Mouse (Mus musculus) limb, embryonic 14.5 days (tissue): Measurements from ENCODE around the gene Ccdc86. TPM values are rescaled to one million over a fixed set of nuclear protein-coding genes. Genes with fewer than 3 reads are reported as not detected.

Experiments
- ATAC-seq: fragments of 200-750 bp; cut with Nextera tagmentation; 2 replicates; pipeline ENCODE4 v1.8.0; 2017; ENCODE audit warnings: low read depth, moderate number of reproducible peaks, moderate TSS enrichment; ENCODE audit not compliant: low FRiP score
- DNase-seq: peaks from one replicate; pipeline ENCODE4 v3.0.0-alpha.2; 2015; ENCODE audit warnings: low spot score
- H3K27ac ChIP-seq: fragments of 300-500 bp; sonication (generic); replicated peaks from 2 replicates; pipeline ENCODE4 v1.5.1; 2014; ENCODE audit warnings: low read depth, mild to moderate bottlenecking, low read length, moderate library complexity, mixed read lengths
- H3K27me3 ChIP-seq: fragments of 300-500 bp; sonication (generic); 2 replicates; pipeline ENCODE4 v1.6.1; 2014; ENCODE audit warnings: low read length, mixed read lengths; ENCODE audit not compliant: control insufficient read depth, insufficient read depth
- H3K36me3 ChIP-seq: fragments of 300-500 bp; sonication (generic); 2 replicates; pipeline ENCODE4 v1.6.1; 2014; ENCODE audit warnings: mild to moderate bottlenecking, low read length, moderate library complexity, mixed read lengths; ENCODE audit not compliant: control insufficient read depth, insufficient read depth
- H3K4me1 ChIP-seq: fragments of 300-500 bp; sonication (generic); 2 replicates; pipeline ENCODE4 v1.6.1; 2014; ENCODE audit warnings: antibody characterized with exemption, low read length, mixed read lengths; ENCODE audit not compliant: control insufficient read depth, insufficient read depth
- H3K4me2 ChIP-seq: fragments of 300-500 bp; sonication (generic); replicated peaks from 2 replicates; pipeline ENCODE4 v1.6.1; 2014; ENCODE audit warnings: low read depth, mild to moderate bottlenecking, low read length, moderate library complexity; ENCODE audit not compliant: severe bottlenecking
- H3K4me3 ChIP-seq: fragments of 300-500 bp; sonication (generic); replicated peaks from 2 replicates; pipeline ENCODE4 v1.5.1; 2014; ENCODE audit warnings: low read length
- H3K9ac ChIP-seq: fragments of 300-500 bp; sonication (generic); 2 replicates; pipeline ENCODE4 v1.6.1; 2014; ENCODE audit warnings: mild to moderate bottlenecking, low read depth, low read length, moderate library complexity; ENCODE audit not compliant: severe bottlenecking
- H3K9me3 ChIP-seq: fragments of 300-500 bp; sonication (generic); 2 replicates; pipeline ENCODE4 v1.6.1; 2016; ENCODE audit warnings: low read length; ENCODE audit not compliant: control insufficient read depth
- POLR2A ChIP-seq: fragments of 200-500 bp; IDR thresholded peaks from 2 replicates; pipeline ENCODE4 v1.8.0; 2012; ENCODE audit warnings: inconsistent platforms, mild to moderate bottlenecking, moderate library complexity, borderline replicate concordance; ENCODE audit not compliant: insufficient read depth, insufficient read length; ENCODE audit errors: extremely low read depth
- WGBS: fragments of 180-500 bp; shearing (Covaris S2); extraction: QIAGEN DNeasy Blood & Tissue Kit; methylation state at CpG from one replicate; pipeline ENCODE4 v1.1.7; 2014; 5-methylcytosine and 5-hydroxymethylcytosine counted together
- polyA plus RNA-seq, 2 experiments: library from polyadenylated mRNA; depleted of rRNA in 1 of 2; stranded (reverse) in 1 of 2; unstranded in 1 of 2; fragments of >200 nt; fragmentation: Nextera tagmentation in 1 of 2; extraction: Ambion mirVana in 1 of 2; gene quantifications; 2 replicates each; pipeline versions ENCODE4 v1.2.1 to v1.2.3; 2012 to 2014

Ccdc86 gene
- polyA plus RNA-seq, 2 experiments: 10.3 to 22.4 TPM

DNA sequence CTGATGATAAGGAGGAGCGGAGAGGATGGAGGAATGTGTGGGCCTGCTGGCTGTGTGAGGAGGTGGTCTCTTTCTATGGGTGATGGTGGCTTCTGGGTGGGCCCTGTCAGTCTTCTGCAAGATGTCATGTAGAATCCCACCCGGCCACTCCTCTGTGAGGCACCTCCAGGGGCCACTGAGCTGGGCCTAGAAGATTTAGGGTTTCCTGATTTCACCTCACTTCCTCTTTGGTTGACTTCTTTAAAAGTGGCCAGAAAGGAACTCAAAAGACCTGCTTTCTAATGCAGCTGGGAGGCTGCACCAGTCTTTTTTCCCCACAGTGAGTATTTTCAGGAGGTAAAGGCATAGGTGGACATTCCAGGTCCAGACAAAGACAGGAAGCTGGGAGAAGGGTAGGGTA is 18.4 kb downstream of the Ccdc86 start:
- H3K9me3 ChIP-seq: no peaks in the 10 kb centered on the region
- H3K36me3 ChIP-seq: no peaks in the 10 kb centered on the region
- H3K4me3 ChIP-seq: no peak overlapping the region
- H3K4me2 ChIP-seq: no peak overlapping the region
- H3K27me3 ChIP-seq: no peaks in the 10 kb centered on the region
- ATAC-seq (no peak), DNase-seq (no peak)
- no peak overlapping the region for H3K9ac ChIP-seq
- H3K27ac ChIP-seq: no peak overlapping the region
- no peak for TF ChIP-seq POLR2A
- no peaks in the 10 kb centered on the region for H3K4me1 ChIP-seq
- WGBS: 88% methylated on average over 2 of the region's 2 CpGs

DNA sequence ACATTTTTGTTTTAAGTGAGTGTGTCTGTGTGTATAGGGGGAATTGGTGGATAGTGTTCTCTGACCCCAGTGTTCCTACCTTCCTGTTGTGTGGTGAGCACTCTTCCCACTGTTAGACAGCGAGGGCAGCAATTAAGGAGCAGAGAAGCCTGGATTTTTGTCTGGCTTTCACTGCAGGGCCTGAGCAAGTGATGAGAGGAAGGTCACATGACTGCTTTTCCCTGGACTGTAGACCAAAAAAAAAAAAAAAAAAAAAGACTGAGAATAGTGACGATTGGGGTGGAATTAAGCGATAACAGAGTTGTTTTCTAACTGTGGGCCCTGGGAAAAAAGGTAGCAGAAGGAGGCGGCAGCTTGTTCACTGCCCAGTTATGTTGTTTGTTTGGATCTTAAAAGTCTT is 22.4 kb downstream of the Ccdc86 start:
- H3K4me2 ChIP-seq: no peak overlapping the region
- peak overlapping the region; percentile 58 for H3K27ac ChIP-seq
- H3K36me3 ChIP-seq: no peaks in the 10 kb centered on the region
- DNase-seq (no peak), ATAC-seq (peak; percentile 54; the same call in 1 of the 2 replicates)
- no peak overlapping the region for H3K9ac ChIP-seq
- H3K27me3 ChIP-seq: no peaks in the 10 kb centered on the region
- no peaks in the 10 kb centered on the region for H3K9me3 ChIP-seq
- H3K4me3 ChIP-seq: no peak overlapping the region
- no peak for TF ChIP-seq POLR2A
- 0 out of 2 replicates have a peak, but pooled peaks cover 4% of the 10 kb centered on the region for H3K4me1 ChIP-seq
- 40% methylated on average over 4 of the region's 4 CpGs for WGBS

DNA sequence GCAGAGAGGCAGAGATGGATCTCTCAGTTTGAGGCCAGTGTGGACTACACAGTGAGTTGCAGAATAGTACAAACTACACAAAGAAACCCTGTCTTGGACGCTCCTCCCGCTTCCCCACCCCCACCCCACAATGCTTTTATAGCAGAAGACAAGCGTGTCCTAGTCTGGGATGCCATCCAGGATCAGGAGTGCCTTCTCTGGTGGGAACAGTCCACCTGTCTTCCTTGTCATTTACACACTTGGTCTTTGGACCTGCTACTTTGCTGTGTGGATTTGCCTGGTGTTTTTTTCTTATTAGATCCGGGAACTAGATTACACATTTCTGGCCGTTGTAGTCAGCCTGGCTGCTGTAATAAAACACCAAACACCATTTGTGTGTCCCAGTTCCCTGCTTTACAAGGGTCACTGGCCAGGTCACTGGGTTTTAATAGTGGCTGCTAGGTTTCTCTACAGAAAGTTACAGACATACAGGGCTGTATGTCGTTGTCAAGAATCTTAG is 22.9 kb downstream of the Ccdc86 start:
- H3K27ac ChIP-seq: peak overlapping the region; percentile 58
- H3K27me3 ChIP-seq: no peaks in the 10 kb centered on the region
- no peak overlapping the region for H3K4me2 ChIP-seq
- H3K4me1 ChIP-seq: 0 out of 2 replicates have a peak, but pooled peaks cover 4% of the 10 kb centered on the region
- H3K4me3 ChIP-seq: no peak overlapping the region
- DNase-seq (peak; percentile 38), ATAC-seq (peak; percentile 78)
- H3K36me3 ChIP-seq: no peaks in the 10 kb centered on the region
- H3K9me3 ChIP-seq: no peaks in the 10 kb centered on the region
- no peak overlapping the region for H3K9ac ChIP-seq
- 28% methylated on average over 6 of the region's 6 CpGs for WGBS
- TF ChIP-seq POLR2A: no peak

DNA sequence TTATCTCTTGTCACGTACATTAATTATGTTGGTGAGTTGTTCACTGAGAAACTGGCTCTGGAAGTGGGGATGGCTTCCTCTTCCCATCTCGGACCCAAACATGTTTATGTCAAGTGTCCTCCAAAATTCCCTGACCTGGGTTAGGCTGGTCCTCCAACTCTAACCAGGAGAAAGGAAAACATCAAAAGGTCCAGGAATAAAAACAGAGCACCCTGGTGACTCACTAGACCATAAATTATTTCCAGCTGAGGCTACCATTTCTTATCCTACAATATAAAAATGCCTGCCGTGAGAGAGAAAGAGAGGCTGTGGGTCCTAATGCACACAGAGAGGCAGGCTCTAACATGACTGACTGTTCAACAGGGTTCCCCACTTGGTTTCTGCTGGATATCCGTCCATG is 24.8 kb downstream of the Ccdc86 start:
- Histone ChIP-seq H3K9me3 (no peaks in the 10 kb centered on the region), H3K4me2 (no peak overlapping the region), H3K27me3 (no peaks in the 10 kb centered on the region), H3K27ac (no peak overlapping the region), H3K4me1 (0 out of 2 replicates have a peak, but pooled peaks cover 4% of the 10 kb centered on the region), H3K4me3 (no peak overlapping the region), H3K36me3 (no peaks in the 10 kb centered on the region), H3K9ac (no peak overlapping the region)
- ATAC-seq (no peak), DNase-seq (no peak)
- TF ChIP-seq POLR2A: no peak
- WGBS: 35% methylated on average over 4 of the region's 4 CpGs

DNA sequence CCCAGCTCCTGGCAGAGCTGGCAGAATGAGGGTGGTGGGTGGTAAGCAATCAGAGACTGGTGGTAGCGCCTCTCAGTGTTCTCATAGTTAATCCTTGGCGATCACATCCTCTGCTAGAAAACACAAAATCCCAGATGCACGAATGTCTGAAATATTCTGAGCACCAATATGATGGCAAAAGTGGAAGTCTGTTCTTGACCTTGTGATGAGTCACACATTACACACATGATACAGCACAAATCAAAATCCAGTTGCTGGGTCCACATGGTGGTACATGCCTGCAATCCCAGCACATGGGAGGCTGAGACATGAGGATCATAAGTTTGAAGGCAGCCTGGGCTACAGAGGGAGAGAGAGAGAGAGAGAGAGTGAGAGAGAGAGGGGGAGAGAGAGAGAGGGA is 28.0 kb downstream of the Ccdc86 start:
- H3K4me1 ChIP-seq: 0 out of 2 replicates have a peak, but pooled peaks cover 4% of the 10 kb centered on the region
- ATAC-seq (no peak), DNase-seq (no peak)
- H3K4me3 ChIP-seq: no peak overlapping the region
- H3K27me3 ChIP-seq: no peaks in the 10 kb centered on the region
- no peak overlapping the region for H3K4me2 ChIP-seq
- H3K36me3 ChIP-seq: no peaks in the 10 kb centered on the region
- no peak for TF ChIP-seq POLR2A
- 80% methylated on average over 3 of the region's 3 CpGs for WGBS
- no peak overlapping the region for H3K9ac ChIP-seq
- no peaks in the 10 kb centered on the region for H3K9me3 ChIP-seq
- H3K27ac ChIP-seq: no peak overlapping the region
